Mouse (Mus musculus) embryonic facial prominence, embryonic 10.5 days (tissue): ENCODE data around the gene Clic5. TPM values are rescaled to one million over a fixed set of nuclear protein-coding genes. Genes with fewer than 3 reads are reported as not detected.

Source experiments
- DNase-seq: peaks from one replicate; pipeline ENCODE4 v3.0.0-alpha.2; 2017; ENCODE audit warnings: low spot score
- H3K27ac ChIP-seq: fragments of 300-500 bp; sonication (generic); replicated peaks from 2 replicates; pipeline ENCODE4 v1.5.1; 2016; ENCODE audit warnings: mild to moderate bottlenecking
- H3K27me3 ChIP-seq: fragments of 300-500 bp; sonication (generic); replicated peaks from 2 replicates; pipeline ENCODE4 v1.6.1; 2016; ENCODE audit warnings: low read depth, mild to moderate bottlenecking; ENCODE audit not compliant: poor library complexity, severe bottlenecking
- H3K36me3 ChIP-seq: fragments of 300-500 bp; sonication (generic); replicated peaks from 2 replicates; pipeline ENCODE4 v1.6.1; 2016; ENCODE audit warnings: mild to moderate bottlenecking, moderate library complexity
- H3K4me1 ChIP-seq: fragments of 300-500 bp; sonication (generic); 2 replicates; pipeline ENCODE4 v1.6.1; 2016
- H3K4me3 ChIP-seq: fragments of 300-500 bp; sonication (generic); 2 replicates; pipeline ENCODE4 v1.5.1; 2016; ENCODE audit warnings: mild to moderate bottlenecking, moderate library complexity
- H3K9me3 ChIP-seq: fragments of 300-500 bp; sonication (generic); 2 replicates; pipeline ENCODE4 v1.6.1; 2016; ENCODE audit warnings: mild to moderate bottlenecking
- WGBS: fragments of 180-500 bp; shearing (Covaris S2); methylation state at CpG from one replicate; pipeline ENCODE4 v1.1.7; 2016; 5-methylcytosine and 5-hydroxymethylcytosine counted together
- polyA plus RNA-seq: library from polyadenylated mRNA; unstranded; fragments of >200 nt; fragmentation: Nextera tagmentation; extraction: Ambion mirVana; gene quantifications from 2 replicates; pipeline ENCODE4 v1.2.1, GENCODE M21; 2016

Clic5 gene
- polyA plus RNA-seq, 1 experiment from 2014 or later: 0.39 TPM

DNA sequence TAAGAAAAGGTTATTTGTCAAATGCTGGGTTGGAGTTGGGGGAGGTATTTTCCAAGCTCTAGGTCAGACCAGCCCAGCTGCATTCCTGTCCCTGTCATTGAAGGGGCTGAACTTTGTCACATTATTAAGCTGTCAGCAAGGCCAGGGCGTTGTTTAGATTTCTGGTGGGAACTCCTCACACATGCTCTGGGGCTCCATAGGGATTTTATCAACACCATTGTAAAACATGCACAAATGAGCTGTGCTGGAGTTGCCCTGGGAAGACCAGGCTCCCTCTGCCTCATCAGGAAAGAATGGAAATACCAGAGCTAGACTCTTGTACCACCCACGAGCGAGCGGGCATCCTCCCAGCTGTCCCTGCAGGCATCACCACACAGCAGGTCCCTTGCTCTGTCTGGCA lies 112.3 kb downstream of the Clic5 start:
- DNase-seq: peak; percentile 52
- Histone ChIP-seq H3K9me3 (no peaks in the 10 kb centered on the region), H3K4me1 (peaks cover 22% of the 10 kb centered on the region), H3K36me3 (no peaks in the 10 kb centered on the region), H3K27ac (peak overlapping the region; percentile 72), H3K27me3 (no peaks in the 10 kb centered on the region), H3K4me3 (no peak overlapping the region)
- WGBS: 56% methylated on average over 4 of the region's 4 CpGs

DNA sequence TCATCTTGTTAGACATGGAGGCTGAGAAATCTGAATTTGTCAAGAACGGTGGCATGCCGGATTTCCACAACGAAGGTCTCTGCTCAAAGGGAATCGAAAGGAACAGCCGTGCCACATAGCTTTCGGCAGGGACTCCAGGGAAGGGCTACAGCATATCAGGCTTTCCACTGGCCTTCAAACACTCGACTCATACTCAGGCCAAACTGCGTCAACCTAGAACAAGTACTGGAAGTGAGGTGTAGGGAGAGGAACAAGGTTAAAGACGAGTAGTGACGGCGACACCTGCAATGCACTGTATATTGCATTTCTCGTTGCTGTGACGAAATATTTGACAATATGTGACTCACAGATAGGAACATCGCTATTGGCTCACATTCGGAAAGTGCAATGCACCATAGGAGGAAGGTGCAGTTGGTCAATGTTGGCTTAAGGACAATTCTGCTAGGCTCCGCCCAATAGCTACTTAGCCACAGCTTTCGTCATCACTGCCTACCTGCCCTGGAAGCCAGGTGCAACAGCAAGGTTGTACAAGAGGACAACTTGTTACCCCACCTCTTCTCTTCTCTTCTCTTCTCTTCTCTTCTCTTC lies 112.9 kb downstream of the Clic5 start:
- WGBS: 86% methylated on average over 17 of the region's 17 CpGs
- Histone ChIP-seq H3K27ac (peak overlapping the region; percentile 72), H3K36me3 (no peaks in the 10 kb centered on the region), H3K27me3 (no peaks in the 10 kb centered on the region), H3K4me3 (no peak overlapping the region), H3K9me3 (no peaks in the 10 kb centered on the region), H3K4me1 (peaks cover 22% of the 10 kb centered on the region)
- no peak for DNase-seq

DNA sequence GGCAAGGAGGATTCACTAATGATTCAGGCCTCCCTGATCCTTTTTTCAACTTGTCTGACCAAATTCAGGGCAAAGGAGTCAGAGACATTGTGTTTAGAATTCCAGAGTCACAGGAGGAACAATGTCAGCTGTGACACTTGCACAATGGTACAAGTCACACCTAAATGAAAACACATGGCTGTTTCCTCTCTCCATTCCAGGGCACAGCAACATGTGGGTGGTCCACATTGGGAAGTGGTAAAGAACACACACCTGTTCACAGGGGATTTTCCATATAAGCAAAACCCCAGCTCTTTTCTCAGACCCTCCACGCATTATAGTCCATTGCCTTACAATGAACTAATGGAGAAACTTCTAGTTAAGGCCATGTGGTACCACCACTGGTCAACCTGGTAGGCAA lies 115.7 kb downstream of the Clic5 start:
- Histone ChIP-seq H3K36me3 (no peaks in the 10 kb centered on the region), H3K4me1 (peaks cover 22% of the 10 kb centered on the region), H3K9me3 (no peaks in the 10 kb centered on the region), H3K27me3 (no peaks in the 10 kb centered on the region), H3K4me3 (no peak overlapping the region), H3K27ac (no peak overlapping the region)
- WGBS: 84% methylated on average over 1 of the region's 1 CpGs
- DNase-seq: no peak

DNA sequence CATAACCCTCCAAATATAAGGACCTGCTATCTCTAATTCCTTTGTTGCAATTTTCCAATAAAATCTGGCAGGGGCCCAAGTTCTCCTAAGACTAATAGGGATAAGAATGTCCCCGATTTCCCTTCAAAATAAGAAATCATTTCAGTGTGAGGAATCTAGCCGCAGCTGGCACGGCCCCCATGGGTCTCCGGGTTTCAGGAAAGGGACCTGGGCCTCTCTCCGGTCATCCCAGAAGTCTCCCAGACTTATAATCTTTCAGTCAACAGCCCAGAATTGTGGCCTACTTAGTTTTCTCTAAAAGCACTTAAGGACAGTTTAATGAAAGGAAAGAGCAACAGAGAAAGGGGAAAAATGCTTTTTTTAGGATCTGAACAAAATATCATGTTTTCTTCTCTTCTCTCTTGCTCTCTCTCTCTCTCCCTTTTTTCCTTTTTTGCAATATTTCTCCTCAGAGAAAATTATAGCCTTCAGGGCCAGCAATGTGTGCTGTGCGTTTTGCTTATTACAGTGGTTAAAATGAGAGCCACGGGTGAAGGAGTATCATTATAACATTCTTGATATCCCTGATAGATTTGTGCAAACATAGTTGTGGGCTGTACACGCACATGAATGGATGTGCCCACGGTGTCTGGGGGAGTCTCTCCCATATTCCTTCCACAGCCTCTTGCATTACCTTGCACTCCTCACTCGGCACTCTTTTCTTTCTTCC lies 121.7 kb downstream of the Clic5 start:
- Histone ChIP-seq H3K27ac (no peak overlapping the region; the same call in 1 of the 2 replicates), H3K4me3 (no peak overlapping the region), H3K27me3 (no peaks in the 10 kb centered on the region), H3K4me1 (no peaks in the 10 kb centered on the region), H3K9me3 (no peaks in the 10 kb centered on the region), H3K36me3 (no peaks in the 10 kb centered on the region)
- no peak for DNase-seq
- 82% methylated on average over 10 of the region's 10 CpGs for whole genome bisulfite sequencing

DNA sequence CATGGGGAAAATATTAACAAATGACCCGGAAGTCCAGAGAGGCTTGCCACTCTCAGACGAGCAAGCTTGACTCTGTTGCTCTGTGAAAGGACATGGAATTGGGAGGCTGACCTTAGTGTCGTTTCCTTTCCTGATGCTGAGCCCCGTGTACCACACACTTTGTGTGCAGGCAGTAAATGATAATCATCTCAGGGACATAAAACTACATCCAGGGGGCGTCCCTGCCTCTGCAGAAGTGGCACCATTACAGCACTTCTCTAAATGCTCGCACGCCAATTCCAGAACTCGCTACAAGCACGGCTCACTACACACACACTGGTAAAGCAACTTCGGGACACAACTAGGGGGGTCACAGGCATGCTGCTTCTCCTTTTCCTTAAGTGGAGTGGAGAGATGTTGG lies 136.9 kb downstream of the Clic5 start:
- Histone ChIP-seq H3K36me3 (no peaks in the 10 kb centered on the region), H3K4me3 (no peak overlapping the region), H3K4me1 (peaks cover 23% of the 10 kb centered on the region), H3K9me3 (no peaks in the 10 kb centered on the region), H3K27me3 (no peaks in the 10 kb centered on the region), H3K27ac (no peak overlapping the region)
- no peak for DNase-seq
- WGBS: 85% methylated on average over 10 of the region's 10 CpGs

DNA sequence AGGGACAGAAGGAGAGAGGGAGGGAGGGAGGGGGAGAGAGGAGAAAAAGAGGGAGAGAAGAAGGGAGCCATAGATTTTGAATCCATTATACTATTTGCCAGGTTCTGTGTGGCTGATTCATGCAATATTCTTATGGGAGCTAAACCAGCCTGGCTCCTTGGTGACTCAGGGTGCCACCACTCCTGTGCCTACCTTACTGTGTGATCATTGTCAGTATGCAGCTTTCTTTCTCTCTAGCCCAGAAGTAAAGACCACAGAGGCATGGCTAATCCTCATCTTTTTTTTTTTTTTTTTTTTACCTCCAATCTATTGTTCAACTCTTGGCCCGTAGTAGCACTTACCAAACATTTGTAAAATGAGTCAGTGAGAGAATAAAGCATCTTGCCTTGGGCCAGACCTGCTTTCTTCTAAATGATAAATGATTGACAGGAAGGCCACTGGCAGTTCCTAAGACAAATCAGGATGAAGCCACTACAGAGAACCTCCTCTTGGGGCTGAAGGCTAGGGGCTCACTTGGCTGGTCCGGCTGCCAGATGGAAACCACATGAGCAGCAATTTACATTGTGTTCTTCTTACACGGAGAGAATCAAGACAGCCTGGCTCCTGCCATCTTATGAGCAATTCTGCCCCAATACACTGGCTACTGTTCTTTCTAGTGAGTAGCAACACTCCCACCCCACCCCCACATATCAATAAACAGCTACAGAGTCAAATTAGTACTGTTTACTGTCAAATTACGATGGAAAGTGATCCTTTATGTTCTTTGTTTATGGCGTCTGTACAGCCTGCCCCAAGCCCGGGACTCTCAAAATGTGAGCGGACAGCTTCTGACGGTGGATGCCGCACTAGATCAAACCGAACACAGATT lies 139.1 kb downstream of the Clic5 start:
- H3K4me1 ChIP-seq: peaks cover 15% of the 10 kb centered on the region
- DNase-seq: peak; percentile 46
- no peak overlapping the region for H3K4me3 ChIP-seq
- no peaks in the 10 kb centered on the region for H3K9me3 ChIP-seq
- WGBS: 51% methylated on average over 10 of the region's 10 CpGs
- peak overlapping the region; percentile 65 for H3K27ac ChIP-seq
- H3K36me3 ChIP-seq: no peaks in the 10 kb centered on the region
- no peaks in the 10 kb centered on the region for H3K27me3 ChIP-seq

DNA sequence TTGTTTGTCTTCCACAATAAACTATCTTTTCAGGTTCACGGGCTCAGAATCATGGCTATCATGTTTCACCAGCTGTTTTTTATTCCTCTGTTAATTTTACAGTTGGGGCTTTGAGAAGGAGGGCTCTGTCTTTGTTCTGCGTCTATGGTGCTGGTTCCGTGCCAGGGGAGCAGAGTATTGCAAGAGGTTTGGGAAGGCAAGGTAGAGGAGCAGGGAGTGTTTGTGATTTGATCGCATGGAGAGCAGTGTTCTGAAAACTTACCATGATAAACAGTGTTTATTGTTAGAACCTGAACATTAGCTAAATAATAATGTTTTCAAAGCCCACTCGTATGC lies 139.7 kb downstream of the Clic5 start:
- H3K36me3 ChIP-seq: no peaks in the 10 kb centered on the region
- H3K4me3 ChIP-seq: no peak overlapping the region
- H3K27me3 ChIP-seq: no peaks in the 10 kb centered on the region
- peaks cover 15% of the 10 kb centered on the region for H3K4me1 ChIP-seq
- H3K9me3 ChIP-seq: no peaks in the 10 kb centered on the region
- H3K27ac ChIP-seq: peak overlapping the region; percentile 65
- DNase-seq: no peak
- 68% methylated on average over 5 of the region's 5 CpGs for WGBS

Other genes with a start within 250 kb of the Clic5 start
- gene Enpp5, start 109.8 kb upstream of the Clic5 start, polyA plus RNA-seq: 6.1 and 6.5 TPM in 2 replicates
- gene Enpp4, start 82.8 kb upstream of the Clic5 start, polyA plus RNA-seq: 2.2 and 3.1 TPM in 2 replicates